Mouse (Mus musculus) urinary bladder, postnatal 36 days (tissue): ENCODE data around the gene Cradd.

Experiments used
- DNase-seq, 2 experiments: peaks; one replicate each; pipeline ENCODE4 v3.0.0; 2022; ENCODE audit warnings: low spot score in 2 of 2, mixed read lengths in 1 of 2

Gene Cradd

DNA sequence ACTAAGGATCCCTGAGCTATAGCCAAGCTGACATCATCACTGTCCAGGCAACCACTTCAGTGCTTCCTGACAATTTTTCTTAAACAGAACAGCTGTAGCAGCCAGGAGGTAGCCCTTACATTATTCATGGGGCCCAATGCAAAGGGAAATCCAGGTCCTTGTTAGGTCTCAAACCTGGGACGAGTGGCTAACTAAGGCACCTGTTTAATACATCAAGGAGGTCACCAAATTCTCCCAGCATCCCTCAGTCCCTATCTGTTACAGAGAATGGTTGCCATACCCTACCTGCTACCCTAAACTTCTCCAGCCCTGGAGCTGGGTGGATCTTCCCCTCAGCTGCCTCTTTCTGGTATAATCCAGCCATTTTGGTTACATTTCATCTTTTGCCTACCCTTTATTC lies 10.9 kb upstream of the Cradd start:
- DNase-seq, result no peak

DNA sequence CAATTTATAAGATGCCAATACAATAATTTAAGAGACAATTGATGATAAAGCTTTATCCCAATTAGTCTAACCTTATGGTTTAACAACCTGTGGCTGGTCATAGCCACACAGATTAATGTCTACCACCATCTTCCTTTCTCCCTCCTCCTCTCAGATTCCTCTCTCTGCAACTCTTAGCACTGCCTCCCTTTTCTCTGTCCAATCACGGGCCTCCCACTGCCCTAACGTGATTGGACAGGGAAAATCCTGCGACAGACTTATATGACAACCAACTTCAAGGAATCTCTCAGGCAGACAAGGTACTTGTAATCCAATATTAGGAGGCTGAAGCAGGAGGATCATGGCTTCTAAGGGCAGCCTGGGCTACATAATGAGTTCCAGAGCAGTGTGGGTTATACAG lies 8.7 kb upstream of the Cradd start:
- no peak for DNase-seq

- no peak for DNase-seq
Measured at GRCm38 (mm10) chr10:95330375-95331363, 6.7 kb upstream of the Cradd start.

GRCm38 (mm10) chr10:95329884-95330283 lies 6.0 kb upstream of the Cradd start:
- DNase-seq, result no peak

DNA sequence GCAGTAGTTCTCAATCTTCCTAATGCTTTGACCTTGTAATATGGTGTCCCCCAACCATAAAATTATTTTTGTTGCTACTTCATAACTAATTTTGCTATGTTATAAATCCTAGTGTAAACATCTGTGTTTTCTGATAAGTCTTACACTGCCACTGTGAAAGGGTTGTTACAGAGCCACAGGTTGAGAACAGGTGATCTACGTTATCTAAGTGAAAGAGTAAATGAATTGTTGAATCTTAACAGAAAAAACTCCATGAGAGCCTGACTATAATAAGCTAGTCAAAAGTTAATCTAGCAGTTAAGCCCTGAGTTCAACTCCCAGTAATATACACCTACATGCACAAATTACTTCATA lies 322 bp upstream of the Cradd start:
- DNase-seq, result no peak

- peak; percentile 34 to 69 for DNase-seq
Measured at GRCm38 (mm10) chr10:95322076-95323070, 1.6 kb downstream of the Cradd start.

- no peak for DNase-seq
Measured at GRCm38 (mm10) chr10:95319001-95319400, 4.9 kb downstream of the Cradd start.

- no peak for DNase-seq
Measured at GRCm38 (mm10) chr10:95318392-95318708, 5.6 kb downstream of the Cradd start.

- DNase-seq, result no peak
Measured at GRCm38 (mm10) chr10:95317581-95318391, 6.1 kb downstream of the Cradd start.

GRCm38 (mm10) chr10:95317091-95317490 lies 6.8 kb downstream of the Cradd start:
- DNase-seq, result no peak

DNA sequence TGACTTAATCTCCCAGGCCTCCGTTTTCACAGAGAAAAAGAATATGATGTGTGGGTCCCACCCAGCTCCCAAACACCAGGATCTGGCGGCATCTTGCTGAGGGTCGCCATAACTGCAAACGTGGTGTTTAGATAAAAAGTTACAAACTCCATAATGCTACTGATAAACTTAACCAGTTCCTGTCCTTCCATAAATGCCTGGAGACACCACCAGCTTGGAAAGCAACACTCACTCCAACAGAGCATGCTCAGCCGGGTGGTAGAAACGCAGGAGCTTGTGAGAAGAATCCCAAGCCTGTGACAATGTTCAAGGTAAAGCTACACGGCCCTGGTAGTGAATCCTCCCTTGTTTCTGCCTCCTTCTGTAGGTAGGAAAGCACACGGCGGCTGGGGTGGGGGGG lies 7.3 kb downstream of the Cradd start:
- no peak for DNase-seq

- DNase-seq, result no peak
Measured at GRCm38 (mm10) chr10:95315801-95316474, 8.0 kb downstream of the Cradd start.

DNA sequence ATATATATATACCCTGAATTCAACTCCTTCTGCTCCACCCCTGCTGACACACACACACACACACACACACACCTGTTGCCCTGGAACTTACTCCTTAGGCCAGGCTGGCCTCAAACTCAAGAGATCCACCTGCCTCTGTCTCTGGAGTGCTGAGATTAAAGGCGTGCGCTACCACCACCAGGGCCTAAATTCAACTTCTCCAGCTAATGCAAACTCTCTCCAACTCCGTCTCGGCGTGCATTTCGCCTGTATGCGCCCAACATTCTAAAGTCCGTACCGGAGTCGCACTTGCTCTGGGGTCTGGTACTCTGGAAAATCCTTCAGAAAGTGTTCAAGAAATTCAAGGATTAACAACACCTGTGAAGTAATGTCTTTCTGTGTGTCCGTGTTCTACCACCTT lies 8.6 kb downstream of the Cradd start:
- DNase-seq, result no peak

- no peak for DNase-seq
Measured at GRCm38 (mm10) chr10:95314019-95314418, 9.9 kb downstream of the Cradd start.

- DNase-seq, result no peak
Measured at GRCm38 (mm10) chr10:95313524-95313923, 10.4 kb downstream of the Cradd start.

DNA sequence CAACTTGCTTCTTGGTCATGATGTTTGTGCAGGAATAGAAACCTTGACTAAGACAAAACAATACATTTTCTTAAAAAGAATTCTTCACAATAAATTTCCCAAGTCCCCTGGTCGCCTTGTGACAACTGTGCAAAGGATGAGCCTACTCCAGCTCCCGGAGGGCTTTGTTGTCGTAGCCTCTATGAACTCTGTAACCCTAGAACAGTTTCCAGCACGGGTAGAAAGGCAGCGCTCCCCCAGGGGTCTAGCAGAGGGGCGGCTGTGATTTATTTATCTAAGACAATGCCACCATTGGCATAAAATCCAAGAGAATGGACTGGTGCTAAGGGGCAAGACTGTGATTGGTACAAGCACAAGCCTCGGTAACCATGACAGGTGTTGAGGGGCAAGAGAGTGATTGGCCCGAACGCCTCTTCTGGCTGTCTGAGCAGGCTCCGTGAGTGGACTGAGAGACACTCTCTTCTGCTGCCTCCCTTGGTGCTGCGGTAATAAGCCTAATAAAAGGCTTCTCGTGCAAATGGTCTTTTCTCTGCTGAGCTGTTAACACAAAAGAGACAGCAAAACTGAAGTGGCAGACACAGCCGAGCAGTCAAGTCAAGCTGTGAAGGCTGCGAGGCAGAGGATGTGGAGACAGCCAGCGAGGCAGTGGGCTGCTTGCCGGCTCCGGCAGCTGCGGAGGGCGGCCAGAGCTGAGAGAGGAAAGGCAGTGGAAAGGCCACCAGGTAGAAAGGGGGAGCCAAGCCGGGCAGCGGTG lies 13.1 kb downstream of the Cradd start:
- no peak for DNase-seq

- DNase-seq, result no peak
Measured at GRCm38 (mm10) chr10:95309412-95310322, 14.3 kb downstream of the Cradd start.

- no peak for DNase-seq
Measured at GRCm38 (mm10) chr10:95308991-95309390, 14.9 kb downstream of the Cradd start.

- DNase-seq, result no peak
Measured at GRCm38 (mm10) chr10:95307916-95308315, 16.0 kb downstream of the Cradd start.
